Mouse (Mus musculus): Measurements from ENCODE around the gene Aqp3.

DNA sequence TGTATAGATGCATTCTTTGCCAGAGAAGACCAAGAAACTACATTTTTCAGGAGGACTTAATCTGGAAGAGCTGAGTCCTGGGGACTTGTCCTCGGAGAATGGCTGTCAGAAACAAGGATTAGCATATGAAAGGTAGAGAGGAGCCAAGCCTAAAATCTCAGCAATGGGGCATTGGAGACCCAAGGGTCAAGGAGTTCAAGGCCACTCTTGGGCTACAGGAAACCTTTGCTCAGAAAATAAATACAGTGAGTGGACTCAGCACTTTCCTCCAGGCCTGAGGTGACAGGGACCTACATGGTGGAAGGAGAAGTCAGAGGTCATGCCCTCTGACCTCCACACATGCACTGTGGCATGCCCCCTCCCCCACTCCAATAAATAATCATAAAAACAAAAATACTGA is 3.0 kb upstream of the Aqp3 start:
- no peak for TF ChIP-seq EP300 (IDR thresholded peaks at IDR 0.05; ENCODE audit: low read depth in 1 of 2, low read length in 2 of 2)
- TF ChIP-seq TAL1 (IDR thresholded peaks at IDR 0.05; ENCODE audit: low read length) = no peak
- TF ChIP-seq ZMIZ1 (IDR thresholded peaks at IDR 0.05; ENCODE audit: low read depth, low read length) = no peak
- no peak for TF ChIP-seq POLR2A (IDR thresholded peaks at IDR 0.05; ENCODE audit: control insufficient read depth in 1 of 2, insufficient read depth in 1 of 2, low read depth in 1 of 2, low read length in 2 of 2, poor library complexity in 1 of 2)
- no peak for TF ChIP-seq JUND (IDR thresholded peaks at IDR 0.05; ENCODE audit: low read depth, low read length)
- no peak for TF ChIP-seq USF1 (IDR thresholded peaks at IDR 0.05; ENCODE audit: low read depth, low read length)
- no peak for TF ChIP-seq CTCF (IDR thresholded peaks at IDR 0.05 in 2 of 3, conservative IDR thresholded peaks at IDR 0.05 in 1 of 3; ENCODE audit: control insufficient read depth in 1 of 3, insufficient read depth in 1 of 3, low read depth in 2 of 3, low read length in 3 of 3, poor library complexity in 1 of 3, severe bottlenecking in 1 of 3)
- no peak for TF ChIP-seq MAX (IDR thresholded peaks at IDR 0.05; ENCODE audit: low read length)
- no peak for TF ChIP-seq NRF1 (IDR thresholded peaks at IDR 0.05; ENCODE audit: insufficient read depth, low read depth, low read length, poor library complexity, severe bottlenecking)
- no peak for TF ChIP-seq RCOR1 (IDR thresholded peaks at IDR 0.05; ENCODE audit: low read depth, low read length)
- no peak for TF ChIP-seq CHD2 (IDR thresholded peaks at IDR 0.05; ENCODE audit: low read length)

Data from MEL (cell line).